Mouse (Mus musculus) v-Abl transformed pro-B cells (cell line): ENCODE data around the gene AI413582.

Source experiments
- in situ Hi-C, 2 experiments: fragments of 400-800 bp; cut with MboI; formaldehyde crosslinking; loops; one replicate each; pipeline ENCODE4 v1.15.1; 2025; ENCODE audit not compliant: unreplicated experiment in 2 of 2

The AI413582 gene

GRCm38 (mm10) chr17:27565163-27565941 lies at the start of gene AI413582:
TSS of gene AI413582 (minus strand) at chr17:27565756.
- in situ Hi-C loops, result loop anchor here (5.0 to 10.0 kb wide), 3 partner anchors 33 to 199 kb away; no protein-coding TSS in a partner anchor

- in situ Hi-C loops, result no loop called here
Measured at GRCm38 (mm10) chr17:27613016-27613415, 47.5 kb upstream of the AI413582 start.

- in situ Hi-C loops, result no loop called here
Measured at GRCm38 (mm10) chr17:27611994-27612393, 46.4 kb upstream of the AI413582 start.

- in situ Hi-C loops, result no loop called here
Measured at GRCm38 (mm10) chr17:27611519-27611884, 45.9 kb upstream of the AI413582 start.

GRCm38 (mm10) chr17:27610679-27611518 lies 45.3 kb upstream of the AI413582 start:
- in situ Hi-C loops, result no loop called here

- in situ Hi-C loops, result no loop called here
Measured at GRCm38 (mm10) chr17:27609576-27609975, 44.0 kb upstream of the AI413582 start.

- in situ Hi-C loops, result no loop called here
Measured at GRCm38 (mm10) chr17:27603522-27604234, 38.1 kb upstream of the AI413582 start.

GRCm38 (mm10) chr17:27603036-27603435 lies 37.5 kb upstream of the AI413582 start:
- in situ Hi-C loops, result no loop called here

GRCm38 (mm10) chr17:27600869-27601268 lies 35.3 kb upstream of the AI413582 start:
- in situ Hi-C loops, result no loop called here

- in situ Hi-C loops, result no loop called here
Measured at GRCm38 (mm10) chr17:27600286-27600685, 34.7 kb upstream of the AI413582 start.

- in situ Hi-C loops, result no loop called here
Measured at GRCm38 (mm10) chr17:27596376-27597190, 31.0 kb upstream of the AI413582 start.

- in situ Hi-C loops, result no loop called here
Measured at GRCm38 (mm10) chr17:27595659-27596375, 30.3 kb upstream of the AI413582 start.

- in situ Hi-C loops, result no loop called here
Measured at GRCm38 (mm10) chr17:27592565-27592910, 27.0 kb upstream of the AI413582 start.

- in situ Hi-C loops, result no loop called here
Measured at GRCm38 (mm10) chr17:27591826-27592564, 26.4 kb upstream of the AI413582 start.

- in situ Hi-C loops, result no loop called here
Measured at GRCm38 (mm10) chr17:27588231-27588630, 22.7 kb upstream of the AI413582 start.

GRCm38 (mm10) chr17:27587252-27587651 lies 21.7 kb upstream of the AI413582 start:
- in situ Hi-C loops, result no loop called here

- in situ Hi-C loops, result no loop called here
Measured at GRCm38 (mm10) chr17:27586661-27587060, 21.1 kb upstream of the AI413582 start.

- in situ Hi-C loops, result no loop called here
Measured at GRCm38 (mm10) chr17:27583185-27583894, 17.8 kb upstream of the AI413582 start.
